Mouse (Mus musculus): ENCODE results near the gene Tomm40l. TPM values are rescaled to one million over a fixed set of nuclear protein-coding genes. Genes with fewer than 3 reads are reported as not detected.
A peak's percentile ranks its signal among the peaks of the same experiment; 100 is the strongest.
"Not testable (repeated sequence)": the region's sequence is repeated elsewhere in the genome, so short reads cannot be mapped to it uniquely, and the experiment has no call there.

The Tomm40l gene
- polyA plus RNA-seq, 1 experiment from 2014 or later: 20.2 TPM

GRCm38 (mm10) chr1:171248386-171249226, 26.3 kb upstream of the Tomm40l start:
- Histone ChIP-seq H3K4me2 (ENCODE audit: low read depth, low read length) (no peak overlapping the region), H3K4me1 (ENCODE audit: control insufficient read depth, insufficient read depth, low read length) (peaks cover 12% of the 10 kb centered on the region), H3K9ac (replicated peaks; ENCODE audit: low read length) (no peak overlapping the region; the same call in 1 of the 2 replicates), H3K27me3 (ENCODE audit: control insufficient read depth, insufficient read depth, low read length) (no peaks in the 10 kb centered on the region), H3K36me3 (replicated peaks; ENCODE audit: control insufficient read depth, insufficient read depth, low read depth, low read length) (no peaks in the 10 kb centered on the region; the same call in 1 of the 2 replicates), H3K27ac (replicated peaks; ENCODE audit: low read depth, low read length) (no peak overlapping the region), H3K4me3 (ENCODE audit: low read depth, low read length) (no peak overlapping the region), H3K9me3 (replicated peaks; ENCODE audit: control insufficient read depth, low read length) (no peaks in the 10 kb centered on the region)
- ATAC-seq (replicated peaks; ENCODE audit: insufficient number of reproducible peaks, low FRiP score, low TSS enrichment, low read depth) (no peak), DNase-seq (ENCODE audit: low spot score) (no peak)
- WGBS: 39% methylated on average over 3 of the region's 3 CpGs

- 34% methylated on average over 4 of the region's 4 CpGs for WGBS
- no peaks in the 10 kb centered on the region; the same call in 1 of the 2 replicates for H3K36me3 ChIP-seq (replicated peaks; ENCODE audit: control insufficient read depth, insufficient read depth, low read depth, low read length)
- H3K9ac ChIP-seq (replicated peaks; ENCODE audit: low read length): peak overlapping the region; percentile 11; the same call in 1 of the 2 replicates
- ATAC-seq (replicated peaks; ENCODE audit: insufficient number of reproducible peaks, low FRiP score, low TSS enrichment, low read depth): no peak
- H3K4me1 ChIP-seq (ENCODE audit: control insufficient read depth, insufficient read depth, low read length): peaks cover 12% of the 10 kb centered on the region
- no peak for DNase-seq (ENCODE audit: low spot score)
- H3K4me2 ChIP-seq (ENCODE audit: low read depth, low read length): no peak overlapping the region
- H3K27me3 ChIP-seq (ENCODE audit: control insufficient read depth, insufficient read depth, low read length): no peaks in the 10 kb centered on the region
- H3K27ac ChIP-seq (replicated peaks; ENCODE audit: low read depth, low read length): peak overlapping the region; percentile 66; the same call in 1 of the 2 replicates
- no peak overlapping the region for H3K4me3 ChIP-seq (ENCODE audit: low read depth, low read length)
- no peaks in the 10 kb centered on the region for H3K9me3 ChIP-seq (replicated peaks; ENCODE audit: control insufficient read depth, low read length)
Measured at GRCm38 (mm10) chr1:171247916-171248315, 25.6 kb upstream of the Tomm40l start.

GRCm38 (mm10) chr1:171247453-171247841, 25.1 kb upstream of the Tomm40l start:
- peak overlapping the region; percentile 40 for H3K9ac ChIP-seq (replicated peaks; ENCODE audit: low read length)
- WGBS: 10% methylated on average over 13 of the region's 13 CpGs
- DNase-seq (ENCODE audit: low spot score) (no peak), ATAC-seq (replicated peaks; ENCODE audit: insufficient number of reproducible peaks, low FRiP score, low TSS enrichment, low read depth) (0 out of 2 replicates have a peak, but pooled peaks have one; percentile 1)
- peak overlapping the region; percentile 66 for H3K27ac ChIP-seq (replicated peaks; ENCODE audit: low read depth, low read length)
- no peaks in the 10 kb centered on the region for H3K27me3 ChIP-seq (ENCODE audit: control insufficient read depth, insufficient read depth, low read length)
- H3K9me3 ChIP-seq (replicated peaks; ENCODE audit: control insufficient read depth, low read length): no peaks in the 10 kb centered on the region
- H3K4me3 ChIP-seq (ENCODE audit: low read depth, low read length): peak overlapping the region; percentile 43
- peak overlapping the region; percentile 48 for H3K4me2 ChIP-seq (ENCODE audit: low read depth, low read length)
- peaks cover 12% of the 10 kb centered on the region for H3K4me1 ChIP-seq (ENCODE audit: control insufficient read depth, insufficient read depth, low read length)
- H3K36me3 ChIP-seq (replicated peaks; ENCODE audit: control insufficient read depth, insufficient read depth, low read depth, low read length): no peaks in the 10 kb centered on the region; the same call in 1 of the 2 replicates

- peak overlapping the region; percentile 61 for H3K4me2 ChIP-seq (ENCODE audit: low read depth, low read length)
- H3K27me3 ChIP-seq (ENCODE audit: control insufficient read depth, insufficient read depth, low read length): no peaks in the 10 kb centered on the region
- peak overlapping the region; percentile 66 for H3K27ac ChIP-seq (replicated peaks; ENCODE audit: low read depth, low read length)
- no peaks in the 10 kb centered on the region for H3K9me3 ChIP-seq (replicated peaks; ENCODE audit: control insufficient read depth, low read length)
- ATAC-seq (replicated peaks; ENCODE audit: insufficient number of reproducible peaks, low FRiP score, low TSS enrichment, low read depth) (peak; percentile 85), DNase-seq (ENCODE audit: low spot score) (peak; percentile 99)
- H3K4me1 ChIP-seq (ENCODE audit: control insufficient read depth, insufficient read depth, low read length): peaks cover 12% of the 10 kb centered on the region
- H3K36me3 ChIP-seq (replicated peaks; ENCODE audit: control insufficient read depth, insufficient read depth, low read depth, low read length): no peaks in the 10 kb centered on the region; the same call in 1 of the 2 replicates
- WGBS: under 1% methylated on average over 41 of the region's 41 CpGs
- H3K4me3 ChIP-seq (ENCODE audit: low read depth, low read length): peak overlapping the region; percentile 43
- H3K9ac ChIP-seq (replicated peaks; ENCODE audit: low read length): peak overlapping the region; percentile 64
Measured at GRCm38 (mm10) chr1:171246709-171247452, 24.6 kb upstream of the Tomm40l start.

GRCm38 (mm10) chr1:171245353-171245752, 23.0 kb upstream of the Tomm40l start:
- no peaks in the 10 kb centered on the region; the same call in 1 of the 2 replicates for H3K36me3 ChIP-seq (replicated peaks; ENCODE audit: control insufficient read depth, insufficient read depth, low read depth, low read length)
- ATAC-seq (replicated peaks; ENCODE audit: insufficient number of reproducible peaks, low FRiP score, low TSS enrichment, low read depth): no peak

GRCm38 (mm10) chr1:171241952-171242351, 19.6 kb upstream of the Tomm40l start:
- not testable (repeated sequence) for ATAC-seq (replicated peaks; ENCODE audit: insufficient number of reproducible peaks, low FRiP score, low TSS enrichment, low read depth); H3K27ac ChIP-seq (replicated peaks; ENCODE audit: low read depth, low read length); H3K36me3 ChIP-seq (replicated peaks; ENCODE audit: control insufficient read depth, insufficient read depth, low read depth, low read length); H3K4me3 ChIP-seq (ENCODE audit: low read depth, low read length); H3K27me3 ChIP-seq (ENCODE audit: control insufficient read depth, insufficient read depth, low read length); DNase-seq (ENCODE audit: low spot score); H3K4me1 ChIP-seq (ENCODE audit: control insufficient read depth, insufficient read depth, low read length); H3K9me3 ChIP-seq (replicated peaks; ENCODE audit: control insufficient read depth, low read length); H3K4me2 ChIP-seq (ENCODE audit: low read depth, low read length); H3K9ac ChIP-seq (replicated peaks; ENCODE audit: low read length)
- WGBS: 88% methylated on average over 12 of the region's 12 CpGs

More at GRCm38 (mm10) chr1:171245353-171245752, 23.0 kb upstream of the Tomm40l start:
- WGBS: 86% methylated on average over 8 of the region's 8 CpGs
- no peaks in the 10 kb centered on the region for H3K27me3 ChIP-seq (ENCODE audit: control insufficient read depth, insufficient read depth, low read length)
- H3K9me3 ChIP-seq (replicated peaks; ENCODE audit: control insufficient read depth, low read length): no peaks in the 10 kb centered on the region
- H3K27ac ChIP-seq (replicated peaks; ENCODE audit: low read depth, low read length): no peak overlapping the region
- no peak overlapping the region for H3K4me2 ChIP-seq (ENCODE audit: low read depth, low read length)
- DNase-seq (ENCODE audit: low spot score): no peak
- H3K9ac ChIP-seq (replicated peaks; ENCODE audit: low read length): no peak overlapping the region
- H3K4me3 ChIP-seq (ENCODE audit: low read depth, low read length): no peak overlapping the region
- peaks cover 2% of the 10 kb centered on the region; the same call in 1 of the 2 replicates for H3K4me1 ChIP-seq (ENCODE audit: control insufficient read depth, insufficient read depth, low read length)

GRCm38 (mm10) chr1:171240911-171241310, 18.6 kb upstream of the Tomm40l start:
- Histone ChIP-seq H3K27ac (replicated peaks; ENCODE audit: low read depth, low read length) (no peak overlapping the region), H3K27me3 (ENCODE audit: control insufficient read depth, insufficient read depth, low read length) (no peaks in the 10 kb centered on the region), H3K4me3 (ENCODE audit: low read depth, low read length) (no peak overlapping the region), H3K9me3 (replicated peaks; ENCODE audit: control insufficient read depth, low read length) (no peaks in the 10 kb centered on the region), H3K4me2 (ENCODE audit: low read depth, low read length) (no peak overlapping the region), H3K9ac (replicated peaks; ENCODE audit: low read length) (no peak overlapping the region), H3K4me1 (ENCODE audit: control insufficient read depth, insufficient read depth, low read length) (no peaks in the 10 kb centered on the region), H3K36me3 (replicated peaks; ENCODE audit: control insufficient read depth, insufficient read depth, low read depth, low read length) (peaks cover 7% of the 10 kb centered on the region; the same call in 1 of the 2 replicates)
- no peak for ATAC-seq (replicated peaks; ENCODE audit: insufficient number of reproducible peaks, low FRiP score, low TSS enrichment, low read depth)
- WGBS: 85% methylated on average over 10 of the region's 10 CpGs
- DNase-seq (ENCODE audit: low spot score): no peak
